Mouse (Mus musculus) forebrain, embryonic 11.5 days (tissue): ENCODE measurements around the gene Tsen2. TPM values are rescaled to one million over a fixed set of nuclear protein-coding genes. Genes with fewer than 3 reads are reported as not detected.
A peak's percentile ranks its signal among the peaks of the same experiment; 100 is the strongest.

Experiments
- ATAC-seq: fragments of 200-750 bp; cut with Nextera tagmentation; replicated peaks from 2 replicates; pipeline ENCODE4 v1.8.0; 2017; ENCODE audit warnings: moderate TSS enrichment; ENCODE audit not compliant: low FRiP score
- DNase-seq: peaks from one replicate; pipeline ENCODE4 v3.0.0-alpha.2; 2017; ENCODE audit warnings: low spot score
- H3K27ac ChIP-seq: fragments of 300-500 bp; sonication (generic); 2 replicates; pipeline ENCODE4 v1.5.1; 2014; ENCODE audit warnings: low read depth, low read length
- H3K27me3 ChIP-seq: fragments of 300-500 bp; sonication (generic); 2 replicates; pipeline ENCODE4 v1.6.1; 2014; ENCODE audit warnings: mild to moderate bottlenecking, low read length, mixed read lengths; ENCODE audit not compliant: control insufficient read depth, insufficient read depth
- H3K36me3 ChIP-seq: fragments of 300-500 bp; sonication (generic); 2 replicates; pipeline ENCODE4 v1.6.1; 2014; ENCODE audit warnings: mild to moderate bottlenecking, low read length, moderate library complexity, mixed read lengths; ENCODE audit not compliant: control insufficient read depth, insufficient read depth
- H3K4me1 ChIP-seq: fragments of 300-500 bp; sonication (generic); replicated peaks from 2 replicates; pipeline ENCODE4 v1.6.1; 2014; ENCODE audit warnings: low read length, mixed read lengths; ENCODE audit not compliant: control insufficient read depth, insufficient read depth
- H3K4me2 ChIP-seq: fragments of 300-500 bp; sonication (generic); 2 replicates; pipeline ENCODE4 v1.6.1; 2014; ENCODE audit warnings: low read depth, mild to moderate bottlenecking, low read length, moderate library complexity, mixed read lengths; ENCODE audit not compliant: severe bottlenecking
- H3K4me3 ChIP-seq: fragments of 300-500 bp; sonication (generic); 2 replicates; pipeline ENCODE4 v1.5.1; 2014; ENCODE audit warnings: low read depth, low read length
- H3K9ac ChIP-seq: fragments of 300-500 bp; sonication (generic); 2 replicates; pipeline ENCODE4 v1.6.1; 2014; ENCODE audit warnings: low read length
- H3K9me3 ChIP-seq: fragments of 300-500 bp; sonication (generic); 2 replicates; pipeline ENCODE4 v1.6.1; 2016; ENCODE audit warnings: low read length, mixed read lengths; ENCODE audit not compliant: control insufficient read depth
- WGBS: fragments of 180-500 bp; shearing (Covaris S2); extraction: QIAGEN DNeasy Blood & Tissue Kit; methylation state at CpG from one replicate; pipeline ENCODE4 v1.1.7; 2014; 5-methylcytosine and 5-hydroxymethylcytosine counted together
- polyA plus RNA-seq: library from polyadenylated mRNA; unstranded; fragments of >200 nt; fragmentation: Nextera tagmentation; extraction: Ambion mirVana; gene quantifications from 2 replicates; pipeline ENCODE4 v1.2.1, GENCODE M21; 2014

Gene Tsen2
- 33.8 and 34.6 TPM in 2 replicates for polyA plus RNA-seq

GRCm38 (mm10) chr6:115544442-115544970, at the start of gene Tsen2:
Gene Tsen2 (plus strand): TSS chr6:115544664.
- DNase-seq (peak; percentile 98), ATAC-seq (peak; percentile 95)
- no peaks in the 10 kb centered on the region; the same call in 1 of the 2 replicates for H3K36me3 ChIP-seq
- no peaks in the 10 kb centered on the region for H3K4me1 ChIP-seq
- H3K4me3 ChIP-seq, result peak within 1 kb of the TSS; percentile 65
- WGBS, result 0% methylated on average over 38 of the region's 38 CpGs
- peak within 1 kb of the TSS; percentile 34; the same call in 1 of the 2 replicates for H3K27ac ChIP-seq
- H3K4me2 ChIP-seq, result peak within 1 kb of the TSS; percentile 79
- H3K9me3 ChIP-seq, result no peaks in the 10 kb centered on the region
- no peaks in the 10 kb centered on the region for H3K27me3 ChIP-seq
- peak within 1 kb of the TSS; percentile 81 for H3K9ac ChIP-seq

- no peak overlapping the region for H3K4me3 ChIP-seq
- H3K36me3 ChIP-seq, result no peaks in the 10 kb centered on the region
- H3K9ac ChIP-seq, result no peak overlapping the region
- no peaks in the 10 kb centered on the region for H3K4me1 ChIP-seq
- H3K9me3 ChIP-seq, result no peaks in the 10 kb centered on the region
- ATAC-seq, result no peak
- no peak overlapping the region for H3K4me2 ChIP-seq
- DNase-seq, result no peak
- WGBS, result 84% methylated on average over 14 of the region's 14 CpGs
- H3K27me3 ChIP-seq, result no peaks in the 10 kb centered on the region
- H3K27ac ChIP-seq, result no peak overlapping the region
Observed at GRCm38 (mm10) chr6:115499540-115499939, 44.9 kb upstream of the Tsen2 start.

- no peaks in the 10 kb centered on the region for H3K27me3 ChIP-seq
- no peak overlapping the region for H3K9ac ChIP-seq
- no peak for DNase-seq
- H3K4me3 ChIP-seq, result no peak overlapping the region
- no peak for ATAC-seq
- H3K4me1 ChIP-seq, result no peaks in the 10 kb centered on the region
- 90% methylated on average over 10 of the region's 10 CpGs for WGBS
- H3K9me3 ChIP-seq, result no peaks in the 10 kb centered on the region
- no peak overlapping the region for H3K4me2 ChIP-seq
- H3K36me3 ChIP-seq, result no peaks in the 10 kb centered on the region
- H3K27ac ChIP-seq, result no peak overlapping the region
Observed at GRCm38 (mm10) chr6:115500234-115500633, 44.2 kb upstream of the Tsen2 start.

GRCm38 (mm10) chr6:115501131-115501530, 43.3 kb upstream of the Tsen2 start:
- H3K4me2 ChIP-seq, result no peak overlapping the region
- no peak overlapping the region for H3K9ac ChIP-seq
- ATAC-seq (no peak), DNase-seq (no peak)
- H3K27me3 ChIP-seq, result no peaks in the 10 kb centered on the region
- H3K36me3 ChIP-seq, result no peaks in the 10 kb centered on the region
- H3K27ac ChIP-seq, result no peak overlapping the region
- H3K4me3 ChIP-seq, result no peak overlapping the region
- H3K4me1 ChIP-seq, result no peaks in the 10 kb centered on the region
- H3K9me3 ChIP-seq, result no peaks in the 10 kb centered on the region
- WGBS, result 62% methylated on average over 3 of the region's 3 CpGs

DNA sequence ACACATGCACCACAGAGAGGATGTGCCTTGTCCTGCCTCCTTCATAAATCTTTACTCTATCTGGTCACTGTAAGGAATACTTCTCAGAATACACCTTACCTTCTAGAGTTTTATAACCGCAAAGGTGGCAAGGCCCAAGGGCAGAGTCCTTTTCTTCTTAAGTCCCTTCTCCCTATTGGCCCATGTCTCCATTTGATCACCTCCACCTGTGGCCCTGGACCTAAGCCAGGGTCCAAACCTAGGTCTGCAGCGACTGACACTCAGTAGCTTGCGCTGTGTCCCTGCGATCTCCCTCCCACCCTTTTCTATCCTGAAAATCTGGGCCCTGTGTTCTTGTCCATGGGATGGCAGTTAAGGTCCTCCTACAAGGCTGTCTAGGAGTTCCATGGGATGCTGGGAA, 41.4 kb upstream of the Tsen2 start:
- DNase-seq (no peak), ATAC-seq (no peak)
- Histone ChIP-seq H3K36me3 (no peaks in the 10 kb centered on the region), H3K27ac (no peak overlapping the region), H3K4me1 (no peaks in the 10 kb centered on the region), H3K4me2 (no peak overlapping the region), H3K9ac (no peak overlapping the region), H3K9me3 (no peaks in the 10 kb centered on the region; the same call in 1 of the 2 replicates), H3K27me3 (no peaks in the 10 kb centered on the region), H3K4me3 (no peak overlapping the region)
- WGBS, result 95% methylated on average over 4 of the region's 4 CpGs

DNA sequence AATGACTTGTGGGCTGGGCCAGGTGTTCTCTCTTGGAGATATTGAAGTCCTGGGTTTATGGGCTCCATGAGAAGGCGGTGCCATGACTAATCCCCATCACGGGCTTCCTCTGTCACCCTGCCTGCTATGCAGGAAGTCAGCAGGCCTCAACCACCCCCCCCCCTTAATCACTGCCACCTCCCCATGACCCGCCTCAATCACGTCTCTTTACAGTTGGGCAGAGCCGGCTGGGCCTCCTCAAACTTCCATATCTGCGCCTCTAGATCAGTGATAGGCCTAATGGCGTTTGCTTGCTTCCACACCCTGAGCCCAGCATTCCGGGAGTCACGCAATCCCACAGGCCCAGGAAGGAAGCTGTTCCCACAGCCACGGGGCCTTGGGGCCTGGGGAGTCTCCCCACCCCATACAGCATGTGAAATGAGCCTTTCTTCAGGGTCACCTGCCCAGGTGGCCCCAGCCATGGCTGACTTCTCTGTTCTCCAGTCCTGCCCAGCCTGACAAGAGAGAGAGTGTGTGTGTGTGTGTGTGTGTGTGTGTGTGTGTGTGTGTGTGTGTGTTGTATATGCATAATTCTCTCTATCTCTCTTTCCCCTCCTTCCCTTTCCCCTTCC, 40.8 kb upstream of the Tsen2 start:
- Histone ChIP-seq H3K9me3 (no peaks in the 10 kb centered on the region; the same call in 1 of the 2 replicates), H3K36me3 (no peaks in the 10 kb centered on the region), H3K4me3 (no peak overlapping the region), H3K4me2 (no peak overlapping the region), H3K27me3 (no peaks in the 10 kb centered on the region), H3K4me1 (no peaks in the 10 kb centered on the region), H3K9ac (no peak overlapping the region), H3K27ac (no peak overlapping the region)
- ATAC-seq (no peak), DNase-seq (no peak)
- 84% methylated on average over 10 of the region's 10 CpGs for WGBS

- Histone ChIP-seq H3K27me3 (no peaks in the 10 kb centered on the region), H3K27ac (no peak overlapping the region), H3K36me3 (no peaks in the 10 kb centered on the region), H3K9me3 (no peaks in the 10 kb centered on the region; the same call in 1 of the 2 replicates), H3K4me1 (no peaks in the 10 kb centered on the region), H3K4me2 (no peak overlapping the region), H3K4me3 (no peak overlapping the region), H3K9ac (no peak overlapping the region)
- 89% methylated on average over 3 of the region's 3 CpGs for WGBS
- ATAC-seq (no peak), DNase-seq (no peak)
Observed at GRCm38 (mm10) chr6:115504160-115504558, 40.3 kb upstream of the Tsen2 start.

DNA sequence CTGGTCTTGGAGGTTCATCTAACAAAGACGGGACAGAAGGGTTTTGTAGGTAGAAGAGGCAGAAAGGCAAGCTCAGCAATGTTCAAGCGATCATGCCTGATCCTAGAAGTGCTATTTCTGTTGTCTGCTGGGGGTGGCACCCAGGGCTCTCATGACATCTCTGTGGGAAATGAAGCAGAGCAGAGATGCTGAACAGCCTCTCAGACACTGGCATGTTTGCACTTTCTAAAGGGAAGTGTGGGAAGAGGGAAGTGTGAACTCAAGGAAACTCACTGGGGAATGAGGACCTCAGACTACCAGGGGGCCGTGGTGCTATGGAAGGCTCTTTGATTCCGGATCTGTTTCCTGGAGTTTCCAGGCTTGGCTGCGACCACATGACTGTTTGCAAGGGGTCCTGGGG, 39.5 kb upstream of the Tsen2 start:
- ATAC-seq, result no peak
- no peaks in the 10 kb centered on the region for H3K4me1 ChIP-seq
- WGBS, result 88% methylated on average over 5 of the region's 5 CpGs

GRCm38 (mm10) chr6:115506425-115506824, 38.0 kb upstream of the Tsen2 start:
- 81% methylated on average over 1 of the region's 1 CpGs for WGBS
- H3K27ac ChIP-seq, result no peak overlapping the region

More for the DNA sequence above, 39.5 kb upstream of the Tsen2 start:
- no peak overlapping the region for H3K4me3 ChIP-seq
- no peak overlapping the region for H3K4me2 ChIP-seq
- H3K36me3 ChIP-seq, result no peaks in the 10 kb centered on the region
- H3K27ac ChIP-seq, result no peak overlapping the region
- H3K9ac ChIP-seq, result no peak overlapping the region
- no peaks in the 10 kb centered on the region; the same call in 1 of the 2 replicates for H3K9me3 ChIP-seq
- no peak for DNase-seq
- no peaks in the 10 kb centered on the region for H3K27me3 ChIP-seq

More at GRCm38 (mm10) chr6:115506425-115506824, 38.0 kb upstream of the Tsen2 start:
- ATAC-seq (no peak), DNase-seq (no peak)
- Histone ChIP-seq H3K4me2 (no peak overlapping the region), H3K27me3 (no peaks in the 10 kb centered on the region), H3K4me1 (no peaks in the 10 kb centered on the region), H3K9me3 (no peaks in the 10 kb centered on the region; the same call in 1 of the 2 replicates), H3K9ac (no peak overlapping the region), H3K36me3 (no peaks in the 10 kb centered on the region), H3K4me3 (no peak overlapping the region)
